Mouse (Mus musculus) forebrain, postnatal 0 days (tissue): ENCODE measurements at regions not wholly inside any gene's neighbourhood (a gene's known extent, or its start where the extent isn't known, plus 50 kb on each side); places are given as distances from the start of the nearest gene placed in this dataset.
A peak's percentile ranks its signal among the peaks of the same experiment; 100 is the strongest.

Experiments
- ATAC-seq: fragments of 200-750 bp; cut with Nextera tagmentation; 2 replicates; pipeline ENCODE4 v1.8.0; 2017; ENCODE audit warnings: mild to moderate bottlenecking, moderate library complexity
- DNase-seq: peaks from one replicate; pipeline ENCODE4 v3.0.0-alpha.2; 2015
- H3K27ac ChIP-seq: fragments of 300-500 bp; sonication (generic); 2 replicates; pipeline ENCODE4 v1.5.1; 2014; ENCODE audit warnings: low read depth, mild to moderate bottlenecking, antibody characterized with exemption, low read length, moderate library complexity, mixed read lengths
- H3K27me3 ChIP-seq: fragments of 300-500 bp; sonication (generic); 2 replicates; pipeline ENCODE4 v1.6.1; 2014; ENCODE audit warnings: mild to moderate bottlenecking, low read length, mixed read lengths; ENCODE audit not compliant: insufficient read depth
- H3K36me3 ChIP-seq: fragments of 300-500 bp; sonication (generic); 2 replicates; pipeline ENCODE4 v1.6.1; 2014; ENCODE audit warnings: mild to moderate bottlenecking, moderate library complexity; ENCODE audit not compliant: insufficient read depth
- H3K4me1 ChIP-seq: fragments of 300-500 bp; sonication (generic); 2 replicates; pipeline ENCODE4 v1.6.1; 2014; ENCODE audit warnings: antibody characterized with exemption; ENCODE audit not compliant: insufficient read depth
- H3K4me2 ChIP-seq: fragments of 300-500 bp; sonication (generic); 2 replicates; pipeline ENCODE4 v1.6.1; 2014; ENCODE audit warnings: low read depth, mild to moderate bottlenecking, moderate library complexity
- H3K4me3 ChIP-seq: fragments of 300-500 bp; sonication (generic); 2 replicates; pipeline ENCODE4 v1.5.1; 2014; ENCODE audit warnings: low read depth, low read length, mixed read lengths
- H3K9ac ChIP-seq: fragments of 300-500 bp; sonication (generic); 2 replicates; pipeline ENCODE4 v1.6.1; 2014; ENCODE audit warnings: mild to moderate bottlenecking
- H3K9me3 ChIP-seq: fragments of 300-500 bp; sonication (generic); 2 replicates; pipeline ENCODE4 v1.6.1; 2016; ENCODE audit warnings: low read length
- CTCF ChIP-seq: sonication (generic); IDR thresholded peaks from 2 replicates; pipeline ENCODE4 v1.5.1; 2016; ENCODE audit warnings: antibody characterized with exemption, control low read depth, low read depth
- WGBS: fragments of 180-500 bp; shearing (Covaris S2); extraction: QIAGEN DNeasy Blood & Tissue Kit; methylation state at CpG from one replicate; pipeline ENCODE4 v1.1.7; 2014; 5-methylcytosine and 5-hydroxymethylcytosine counted together

DNA sequence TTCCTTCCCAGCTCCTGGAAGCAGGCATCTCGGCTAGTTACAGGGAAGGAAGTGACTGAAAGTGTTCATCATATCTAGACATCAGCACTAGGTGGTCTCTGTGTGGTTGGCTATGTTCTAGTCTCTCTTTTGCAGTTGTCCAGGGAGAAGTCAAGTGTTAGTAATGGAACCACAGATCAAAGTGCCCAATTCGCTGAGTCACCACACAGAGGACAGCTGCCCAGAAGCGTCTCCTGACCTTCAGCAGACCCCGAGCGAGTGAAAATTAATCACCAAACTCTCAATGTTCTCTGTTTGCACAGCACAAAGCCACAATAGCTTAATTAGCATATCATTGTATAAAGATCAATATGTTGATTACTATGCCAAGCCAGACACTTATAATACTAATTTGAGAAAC lies 151.6 kb upstream of the Ncam1 start:
- Histone ChIP-seq H3K4me2 (no peak overlapping the region), H3K9ac (no peak overlapping the region), H3K9me3 (no peaks in the 10 kb centered on the region), H3K4me1 (no peaks in the 10 kb centered on the region), H3K27me3 (no peaks in the 10 kb centered on the region), H3K4me3 (no peak overlapping the region), H3K27ac (no peak overlapping the region), H3K36me3 (no peaks in the 10 kb centered on the region)
- no peak for ATAC-seq
- WGBS = 55% methylated on average over 5 of the region's 5 CpGs
- DNase-seq = no peak
- TF ChIP-seq CTCF = no peak

DNA sequence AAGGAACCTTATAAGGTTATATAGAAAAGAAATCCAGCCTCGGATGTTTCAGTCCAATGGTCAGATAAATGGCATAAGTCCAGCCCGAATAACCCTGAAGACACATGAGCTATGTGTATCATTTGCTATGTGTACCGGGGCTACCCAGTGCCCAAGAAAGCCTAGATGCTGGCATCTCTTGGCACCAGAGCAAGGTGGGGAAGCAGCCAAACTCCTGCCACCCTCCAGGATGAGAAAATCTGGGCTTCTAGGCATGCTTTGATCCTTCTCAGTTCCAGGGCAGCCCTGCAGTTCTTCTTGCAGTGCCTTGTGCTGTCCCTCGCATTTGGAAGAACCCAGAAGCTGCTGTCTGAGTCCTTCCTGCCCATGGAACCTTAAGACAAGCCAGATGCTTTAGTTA lies 149.8 kb upstream of the Ncam1 start:
- DNase-seq = no peak
- no peak overlapping the region for H3K4me3 ChIP-seq
- no peak overlapping the region for H3K9ac ChIP-seq
- no peaks in the 10 kb centered on the region for H3K4me1 ChIP-seq
- 81% methylated on average over 4 of the region's 4 CpGs for WGBS
- TF ChIP-seq CTCF = no peak
- H3K9me3 ChIP-seq = no peaks in the 10 kb centered on the region
- H3K27ac ChIP-seq = no peak overlapping the region
- H3K36me3 ChIP-seq = no peaks in the 10 kb centered on the region
- no peak for ATAC-seq
- no peaks in the 10 kb centered on the region for H3K27me3 ChIP-seq
- H3K4me2 ChIP-seq = no peak overlapping the region

DNA sequence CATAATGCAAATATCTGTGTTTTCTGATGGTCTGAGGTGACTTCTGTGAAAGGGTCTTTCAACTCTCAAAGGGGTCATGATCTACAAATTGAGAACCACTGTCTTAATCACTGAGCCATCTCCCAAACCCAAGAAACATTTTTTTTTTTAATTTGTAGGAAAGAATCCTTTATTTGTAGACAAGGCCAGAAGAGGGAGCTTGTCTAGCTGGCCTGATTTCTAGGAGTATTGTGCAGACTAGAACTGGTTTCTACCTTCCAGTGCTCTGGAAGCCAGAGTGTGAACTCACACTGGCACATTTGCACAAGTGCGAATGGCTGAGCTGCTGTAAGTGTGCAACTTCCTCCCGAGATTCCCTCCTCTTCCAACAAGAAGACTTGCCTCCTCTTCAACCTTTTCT lies 148.1 kb upstream of the Ncam1 start:
- H3K36me3 ChIP-seq = no peaks in the 10 kb centered on the region
- no peaks in the 10 kb centered on the region for H3K9me3 ChIP-seq
- no peak overlapping the region for H3K4me2 ChIP-seq
- ATAC-seq (no peak), DNase-seq (no peak)
- H3K9ac ChIP-seq = no peak overlapping the region
- 0 out of 2 replicates have a peak, but pooled peaks have one; percentile 21 for TF ChIP-seq CTCF
- WGBS = 75% methylated on average over 2 of the region's 2 CpGs
- no peaks in the 10 kb centered on the region for H3K27me3 ChIP-seq
- H3K27ac ChIP-seq = no peak overlapping the region
- H3K4me1 ChIP-seq = no peaks in the 10 kb centered on the region
- no peak overlapping the region for H3K4me3 ChIP-seq

DNA sequence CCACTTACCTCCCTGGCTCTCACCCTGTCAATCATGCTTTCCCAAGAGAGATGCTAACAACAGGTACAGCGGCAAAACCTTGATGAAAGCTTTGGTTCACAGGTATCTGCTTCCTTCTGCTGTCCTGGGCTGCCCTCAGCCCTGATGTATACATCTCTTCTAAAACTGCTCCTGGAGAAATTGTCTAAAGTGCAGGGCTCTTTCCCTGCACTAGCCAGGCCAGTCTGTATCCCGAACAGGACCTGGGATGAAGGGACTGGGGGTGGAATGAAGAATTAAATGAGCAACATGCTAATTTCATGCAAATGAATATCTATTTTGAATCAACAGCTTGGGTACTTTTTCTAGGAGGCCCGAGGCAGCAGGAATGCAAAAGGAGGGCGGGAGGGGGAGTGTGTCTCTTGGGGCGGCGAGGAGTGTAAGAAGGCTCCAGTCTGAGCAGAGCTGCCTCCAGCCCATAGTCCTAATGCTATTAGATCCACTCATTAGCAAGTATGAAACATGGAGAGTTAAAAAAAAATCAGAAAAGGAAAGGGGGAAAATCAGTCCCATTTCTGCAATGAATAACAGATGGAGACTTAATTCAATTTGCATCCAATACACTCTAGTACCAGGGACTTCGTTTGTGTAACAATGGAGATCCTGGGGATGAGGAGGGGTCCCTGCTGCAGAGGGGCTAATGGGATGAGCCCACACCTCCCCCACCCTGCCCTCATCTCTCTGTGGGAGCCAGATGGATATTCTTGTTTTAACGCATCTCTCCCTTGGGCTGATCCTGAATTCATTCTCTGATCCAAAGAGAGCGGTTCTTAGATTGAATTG lies 137.0 kb upstream of the Ncam1 start:
- no peaks in the 10 kb centered on the region for H3K9me3 ChIP-seq
- H3K4me1 ChIP-seq = no peaks in the 10 kb centered on the region
- H3K27ac ChIP-seq = peak overlapping the region; percentile 68
- ATAC-seq (peak; percentile 71), DNase-seq (peak; percentile 56)
- peak overlapping the region; percentile 25 for H3K4me2 ChIP-seq
- no peaks in the 10 kb centered on the region; the same call in 1 of the 2 replicates for H3K27me3 ChIP-seq
- 14% methylated on average over 9 of the region's 9 CpGs for WGBS
- H3K9ac ChIP-seq = no peak overlapping the region
- no peaks in the 10 kb centered on the region for H3K36me3 ChIP-seq
- no peak overlapping the region for H3K4me3 ChIP-seq
- TF ChIP-seq CTCF = no peak

DNA sequence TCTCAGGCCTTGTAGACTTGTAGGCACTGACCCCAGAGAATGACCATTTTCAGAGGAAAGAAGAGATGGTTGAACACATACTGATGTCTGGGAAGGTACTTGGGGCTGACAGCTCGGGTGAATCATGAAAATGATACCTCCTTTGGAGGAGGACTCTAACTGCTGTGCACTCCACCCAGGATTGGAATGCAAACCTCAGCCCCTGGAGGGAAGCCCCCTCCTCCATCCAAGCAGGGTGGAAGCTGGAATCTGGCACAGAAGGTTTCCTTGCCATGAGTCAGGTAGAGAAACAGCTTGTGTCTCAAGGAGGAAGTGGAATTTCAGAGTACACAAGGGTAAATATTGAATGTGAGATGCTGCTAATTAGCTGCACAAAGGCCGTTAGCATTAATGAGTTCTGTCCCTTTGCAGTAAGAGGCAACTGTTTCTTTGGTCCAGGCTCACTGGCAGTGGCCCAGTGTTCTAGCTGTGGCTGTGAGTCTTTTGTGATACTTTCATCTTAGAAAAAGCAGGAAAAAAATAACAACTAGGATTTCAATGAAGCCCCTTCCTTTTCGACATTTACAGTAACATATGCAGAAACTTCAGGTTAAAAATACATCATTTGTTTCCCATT lies 129.4 kb upstream of the Ncam1 start:
- DNase-seq (no peak), ATAC-seq (no peak)
- Histone ChIP-seq H3K4me3 (no peak overlapping the region), H3K36me3 (no peaks in the 10 kb centered on the region), H3K4me1 (peaks cover 2% of the 10 kb centered on the region; the same call in 1 of the 2 replicates), H3K9ac (no peak overlapping the region), H3K9me3 (no peaks in the 10 kb centered on the region), H3K27ac (no peak overlapping the region), H3K27me3 (no peaks in the 10 kb centered on the region; the same call in 1 of the 2 replicates), H3K4me2 (no peak overlapping the region)
- 14% methylated on average over 3 of the region's 3 CpGs for WGBS
- TF ChIP-seq CTCF = no peak

DNA sequence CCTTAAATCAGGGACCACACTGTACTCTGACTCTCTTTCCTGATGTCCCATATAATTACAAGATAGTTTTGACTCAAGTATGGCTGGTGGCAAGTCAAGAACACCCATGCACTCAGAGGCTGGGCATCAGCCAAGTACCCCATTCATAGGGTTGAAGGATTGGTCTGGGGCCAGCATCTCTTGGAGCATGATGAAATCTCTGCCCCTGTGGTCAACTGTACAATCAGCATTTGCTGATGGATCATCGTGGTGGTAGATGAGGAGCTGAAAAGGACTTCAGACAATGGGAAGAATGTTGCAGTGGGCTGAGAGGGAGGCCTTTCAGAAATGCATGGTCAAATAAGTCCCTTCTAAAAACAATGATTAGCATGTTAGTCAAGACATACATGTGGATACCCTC lies 128.6 kb upstream of the Ncam1 start:
- no peak overlapping the region for H3K27ac ChIP-seq
- H3K27me3 ChIP-seq = no peaks in the 10 kb centered on the region; the same call in 1 of the 2 replicates
- no peak for TF ChIP-seq CTCF
- H3K4me2 ChIP-seq = no peak overlapping the region
- H3K36me3 ChIP-seq = no peaks in the 10 kb centered on the region
- ATAC-seq (no peak), DNase-seq (peak; percentile 30)
- H3K4me1 ChIP-seq = peaks cover 2% of the 10 kb centered on the region; the same call in 1 of the 2 replicates
- H3K4me3 ChIP-seq = no peak overlapping the region
- 25% methylated on average over 1 of the region's 1 CpGs for WGBS
- no peak overlapping the region for H3K9ac ChIP-seq
- no peaks in the 10 kb centered on the region for H3K9me3 ChIP-seq

DNA sequence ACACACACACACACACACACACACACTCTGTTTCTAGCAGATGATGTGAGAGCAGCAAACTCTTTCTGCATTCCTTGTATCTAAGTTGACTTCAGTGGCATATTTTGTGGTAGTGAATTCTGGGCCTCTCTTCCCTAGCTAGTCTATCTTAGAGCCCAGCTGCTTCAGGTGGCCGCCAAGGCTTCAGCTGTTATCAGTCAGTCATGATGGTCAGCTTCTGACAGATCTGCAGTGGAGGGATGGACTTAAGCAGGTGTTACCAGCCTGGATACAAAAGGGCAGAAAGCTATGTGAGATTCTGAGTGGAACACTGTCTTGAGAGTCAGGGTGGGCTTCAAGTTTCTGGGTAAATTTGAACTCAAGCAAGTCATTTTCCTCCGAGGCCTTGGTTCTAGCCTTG lies 127.1 kb upstream of the Ncam1 start:
- Histone ChIP-seq H3K4me3 (no peak overlapping the region), H3K9ac (no peak overlapping the region), H3K27ac (no peak overlapping the region), H3K4me2 (no peak overlapping the region), H3K4me1 (peaks cover 2% of the 10 kb centered on the region; the same call in 1 of the 2 replicates), H3K27me3 (no peaks in the 10 kb centered on the region), H3K9me3 (no peaks in the 10 kb centered on the region), H3K36me3 (no peaks in the 10 kb centered on the region)
- ATAC-seq = no peak
- 98% methylated on average over 2 of the region's 2 CpGs for WGBS
- no peak for TF ChIP-seq CTCF
- no peak for DNase-seq
